Mouse (Mus musculus): ENCODE data around the gene Rrn3. TPM values are rescaled to one million over a fixed set of nuclear protein-coding genes. Genes with fewer than 3 reads are reported as not detected.

Gene Rrn3
- total RNA-seq, 2 experiments from 2014 or later: 47.3 to 49.0 TPM

GRCm38 (mm10) chr16:13834382-13834781, 53.9 kb downstream of the Rrn3 start:
- intact Hi-C loops (cut with DNase I): no loop called here

GRCm38 (mm10) chr16:13840056-13840455, 59.5 kb downstream of the Rrn3 start:
- intact Hi-C loops (cut with DNase I): no loop called here
- no peak for DNase-seq (ENCODE audit: low spot score in 2 of 2)

More at GRCm38 (mm10) chr16:13834382-13834781, 53.9 kb downstream of the Rrn3 start:
- DNase-seq (ENCODE audit: low spot score in 2 of 2): no peak

- DNase-seq (ENCODE audit: low spot score in 2 of 2): no peak
- intact Hi-C loops (cut with DNase I): no loop called here
These were observed 60.4 kb downstream of the Rrn3 start for GRCm38 (mm10) chr16:13840956-13841355.

- intact Hi-C loops (cut with DNase I): no loop called here
- no peak for DNase-seq (ENCODE audit: low spot score in 2 of 2)
These were observed 64.5 kb downstream of the Rrn3 start for GRCm38 (mm10) chr16:13845031-13845430.

GRCm38 (mm10) chr16:13846675-13847074, 66.2 kb downstream of the Rrn3 start:
- DNase-seq (ENCODE audit: low spot score in 2 of 2): no peak
- intact Hi-C loops (cut with DNase I): no loop called here

- intact Hi-C loops (cut with DNase I): no loop called here
- DNase-seq (ENCODE audit: low spot score in 2 of 2): no peak
These were observed 67.8 kb downstream of the Rrn3 start for GRCm38 (mm10) chr16:13848310-13848709.

GRCm38 (mm10) chr16:13851446-13851845, 70.9 kb downstream of the Rrn3 start:
- intact Hi-C loops (cut with DNase I): no loop called here
- DNase-seq (ENCODE audit: low spot score in 2 of 2): no peak

GRCm38 (mm10) chr16:13853886-13854285, 73.4 kb downstream of the Rrn3 start:
- intact Hi-C loops (cut with DNase I): no loop called here

More at GRCm38 (mm10) chr16:13853886-13854285, 73.4 kb downstream of the Rrn3 start:
- no peak for DNase-seq (ENCODE audit: low spot score in 2 of 2)

Small RNA genes lying within 50 kb of the gene (microRNA-seq; reads per million reads assigned to microRNA genes)
- 0 to 0.25 reads per million in 2 experiments for gene Gm27734

Other genes starting within 250 kb of the Rrn3 start
- 10 to 100 TPM; 22.9 to 23.8 TPM for gene Parn, start 112.5 kb upstream of the Rrn3 start, total RNA-seq (2021)
- 10 to 100 TPM; 38.0 to 38.9 TPM for gene Bfar, start 108.8 kb upstream of the Rrn3 start, total RNA-seq (2021)
- gene 3110001I22Rik, start 108.8 kb upstream of the Rrn3 start, total RNA-seq (2021): 1 to 10 TPM; 3.4 to 4.4 TPM
- not detected for gene Pla2g10, start 49.7 kb upstream of the Rrn3 start, total RNA-seq (2021)
- gene Ntan1, start 38.1 kb downstream of the Rrn3 start, total RNA-seq (2021): 10 to 100 TPM; 89.9 to 97.1 TPM
- gene Pdxdc1, start 122.4 kb downstream of the Rrn3 start, total RNA-seq (2021): 10 to 100 TPM; 64.9 to 74.6 TPM
- gene Mpv17l, start 122.5 kb downstream of the Rrn3 start, total RNA-seq (2021): 10 to 100 TPM; 64.8 to 68.0 TPM
- 100 to 1,000 TPM; 262 to 285 TPM for gene 2900011O08Rik, start 205.9 kb downstream of the Rrn3 start, total RNA-seq (2021)
- gene Ifitm7, start 206.2 kb downstream of the Rrn3 start, total RNA-seq (2021): 1 to 10 TPM; 1.0 to 1.7 TPM

Data from left cerebral cortex, postnatal 25 days (tissue).